Mouse (Mus musculus): Measurements from ENCODE around the gene Idi1. TPM values are rescaled to one million over a fixed set of nuclear protein-coding genes. Genes with fewer than 3 reads are reported as not detected.
A peak's percentile ranks its signal among the peaks of the same experiment; 100 is the strongest.

Gene Idi1
- polyA plus RNA-seq, 1 experiment from 2014 or later: 76.7 TPM

DNA sequence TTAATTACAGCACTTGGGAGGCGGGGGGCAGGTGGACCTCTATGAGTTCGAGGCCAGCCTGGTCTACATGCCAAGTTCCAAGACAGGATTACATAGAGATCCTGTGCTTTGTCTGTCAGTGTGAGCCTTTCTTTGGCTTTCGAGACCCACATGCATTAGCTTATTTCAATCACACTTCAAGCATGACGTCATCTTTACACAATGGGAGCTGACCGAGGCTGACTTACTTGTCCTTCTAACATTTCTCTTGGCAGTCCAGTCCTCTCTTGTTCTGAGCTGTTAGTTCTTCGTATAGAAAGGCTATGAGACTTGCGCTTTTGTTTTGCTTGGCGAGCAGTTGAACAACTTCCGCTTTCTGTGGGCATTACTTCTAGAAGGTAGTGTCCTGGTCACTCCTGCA, 24.4 kb upstream of the Idi1 start:
- TF ChIP-seq CTCF (IDR thresholded peaks at IDR 0.05; ENCODE audit: low read depth) (no peak), EP300 (optimal IDR thresholded peaks at IDR 0.05) (no peak)

DNA sequence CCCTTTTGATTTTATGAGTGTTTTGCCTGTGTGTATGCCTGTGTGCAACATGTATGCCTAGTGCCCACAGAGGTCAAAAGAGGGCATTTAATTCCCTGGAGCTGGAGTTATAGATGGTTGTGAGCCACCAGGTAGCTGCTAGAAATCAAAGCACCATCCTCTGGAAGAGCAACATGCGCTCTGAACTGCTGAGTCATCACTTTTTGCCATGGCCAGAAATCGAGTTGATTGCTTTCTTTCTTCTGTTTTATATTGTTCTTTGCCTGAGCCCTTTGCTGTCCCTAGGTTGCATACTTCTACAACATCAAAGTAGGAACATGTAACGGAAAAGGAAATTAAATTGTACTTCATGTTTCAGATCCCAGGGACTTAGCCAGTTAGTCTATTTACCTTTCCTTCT, 20.3 kb upstream of the Idi1 start:
- H3K9ac ChIP-seq (ENCODE audit: low read length): no peak overlapping the region
- 92% methylated on average over 3 of the region's 3 CpGs for WGBS
- ATAC-seq (ENCODE audit: low FRiP score, low TSS enrichment) (no peak), DNase-seq (ENCODE audit: low spot score) (no peak)
- 0 out of 2 replicates have a peak, but pooled peaks cover 4% of the 10 kb centered on the region for H3K4me1 ChIP-seq (replicated peaks; ENCODE audit: control insufficient read depth, insufficient read depth)
- no peak overlapping the region for H3K4me3 ChIP-seq (ENCODE audit: low read depth, low read length)
- no peak overlapping the region for H3K27ac ChIP-seq (replicated peaks)
- H3K4me2 ChIP-seq (replicated peaks; ENCODE audit: low read depth): no peak overlapping the region
- no peak for TF ChIP-seq CTCF (IDR thresholded peaks at IDR 0.05; ENCODE audit: low read depth)
- no peak for TF ChIP-seq EP300 (optimal IDR thresholded peaks at IDR 0.05)
- no peaks in the 10 kb centered on the region for H3K27me3 ChIP-seq (ENCODE audit: control insufficient read depth, insufficient read depth, low read length)
- H3K36me3 ChIP-seq (ENCODE audit: control insufficient read depth, insufficient read depth, low read length): 0 out of 2 replicates have a peak, but pooled peaks cover 2% of the 10 kb centered on the region
- H3K9me3 ChIP-seq (ENCODE audit: control insufficient read depth, low read length): no peaks in the 10 kb centered on the region

More for the DNA sequence above, 24.4 kb upstream of the Idi1 start:
- ATAC-seq (ENCODE audit: low FRiP score, low TSS enrichment) (no peak), DNase-seq (ENCODE audit: low spot score) (no peak)
- no peak overlapping the region for H3K9ac ChIP-seq (ENCODE audit: low read length)
- no peak overlapping the region for H3K27ac ChIP-seq (replicated peaks)
- H3K4me3 ChIP-seq (ENCODE audit: low read depth, low read length): no peak overlapping the region
- WGBS: 89% methylated on average over 9 of the region's 9 CpGs
- H3K9me3 ChIP-seq (ENCODE audit: control insufficient read depth, low read length): no peaks in the 10 kb centered on the region
- H3K27me3 ChIP-seq (ENCODE audit: control insufficient read depth, insufficient read depth, low read length): no peaks in the 10 kb centered on the region
- H3K4me2 ChIP-seq (replicated peaks; ENCODE audit: low read depth): no peak overlapping the region
- H3K36me3 ChIP-seq (ENCODE audit: control insufficient read depth, insufficient read depth, low read length): 0 out of 2 replicates have a peak, but pooled peaks cover 2% of the 10 kb centered on the region
- H3K4me1 ChIP-seq (replicated peaks; ENCODE audit: control insufficient read depth, insufficient read depth): no peaks in the 10 kb centered on the region

DNA sequence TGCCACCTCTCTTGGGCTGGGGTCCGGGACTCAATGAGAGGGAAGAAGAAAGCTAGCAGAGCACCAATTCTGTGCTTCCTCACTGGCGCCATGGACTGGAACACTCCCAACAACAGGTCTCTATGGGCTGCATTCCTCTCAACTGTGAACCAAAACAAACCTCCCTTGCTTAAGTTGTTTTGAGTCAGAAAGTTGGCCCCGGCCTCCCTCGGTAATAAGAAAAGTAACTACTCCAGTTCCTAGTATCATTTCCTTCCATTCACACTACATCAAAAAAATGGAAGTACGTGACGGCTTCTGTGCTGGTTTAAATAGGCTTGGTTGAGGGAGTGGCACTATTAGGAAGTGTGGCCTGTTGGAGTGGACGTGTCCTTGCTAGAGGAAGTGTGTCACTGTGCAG, 18.7 kb upstream of the Idi1 start:
- WGBS: 69% methylated on average over 7 of the region's 7 CpGs
- H3K4me3 ChIP-seq (ENCODE audit: low read depth, low read length): no peak overlapping the region
- H3K4me1 ChIP-seq (replicated peaks; ENCODE audit: control insufficient read depth, insufficient read depth): 0 out of 2 replicates have a peak, but pooled peaks cover 4% of the 10 kb centered on the region
- no peak overlapping the region for H3K4me2 ChIP-seq (replicated peaks; ENCODE audit: low read depth)
- TF ChIP-seq CTCF (IDR thresholded peaks at IDR 0.05; ENCODE audit: low read depth): no peak
- TF ChIP-seq EP300 (optimal IDR thresholded peaks at IDR 0.05): no peak
- DNase-seq (ENCODE audit: low spot score): no peak
- no peak overlapping the region for H3K27ac ChIP-seq (replicated peaks)
- 0 out of 2 replicates have a peak, but pooled peaks cover 2% of the 10 kb centered on the region for H3K36me3 ChIP-seq (ENCODE audit: control insufficient read depth, insufficient read depth, low read length)
- ATAC-seq (ENCODE audit: low FRiP score, low TSS enrichment): no peak
- no peaks in the 10 kb centered on the region for H3K9me3 ChIP-seq (ENCODE audit: control insufficient read depth, low read length)
- no peak overlapping the region for H3K9ac ChIP-seq (ENCODE audit: low read length)
- H3K27me3 ChIP-seq (ENCODE audit: control insufficient read depth, insufficient read depth, low read length): no peaks in the 10 kb centered on the region

DNA sequence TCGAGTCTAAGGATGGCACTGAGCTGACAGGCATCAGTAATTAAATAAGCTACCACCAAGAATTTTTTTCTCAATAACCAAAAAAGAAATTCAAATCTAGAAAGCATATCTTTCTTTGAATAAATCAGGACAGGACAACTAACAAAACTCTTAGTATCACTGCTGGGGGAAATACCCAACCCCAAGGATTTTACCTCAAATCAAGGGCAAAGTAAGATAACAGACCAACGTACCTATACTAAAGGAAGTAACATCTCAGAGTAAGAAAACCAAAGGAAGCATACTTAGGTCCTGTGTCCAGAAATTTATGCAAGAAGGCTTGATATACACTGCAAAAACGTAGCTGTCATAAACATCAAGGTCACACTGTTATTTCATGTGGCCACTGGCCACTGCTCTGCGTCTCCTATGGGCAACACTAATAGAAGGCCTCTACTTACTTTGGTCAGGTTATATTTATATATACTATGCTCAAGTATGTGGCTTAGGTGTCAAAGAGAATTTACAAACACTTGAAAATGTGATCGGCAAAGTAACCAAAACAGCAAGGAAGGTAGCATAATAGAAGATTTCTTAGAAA, 15.6 kb upstream of the Idi1 start:
- TF ChIP-seq EP300 (optimal IDR thresholded peaks at IDR 0.05): no peak
- no peak for TF ChIP-seq CTCF (IDR thresholded peaks at IDR 0.05; ENCODE audit: low read depth)
- Histone ChIP-seq H3K4me3 (ENCODE audit: low read depth, low read length) (peak overlapping the region; percentile 66), H3K4me2 (replicated peaks; ENCODE audit: low read depth) (peak overlapping the region; percentile 82), H3K9me3 (ENCODE audit: control insufficient read depth, low read length) (no peaks in the 10 kb centered on the region), H3K4me1 (replicated peaks; ENCODE audit: control insufficient read depth, insufficient read depth) (0 out of 2 replicates have a peak, but pooled peaks cover 4% of the 10 kb centered on the region), H3K27me3 (ENCODE audit: control insufficient read depth, insufficient read depth, low read length) (no peaks in the 10 kb centered on the region), H3K27ac (replicated peaks) (peak overlapping the region; percentile 96), H3K36me3 (ENCODE audit: control insufficient read depth, insufficient read depth, low read length) (0 out of 2 replicates have a peak, but pooled peaks cover under 1% of the 10 kb centered on the region), H3K9ac (ENCODE audit: low read length) (peak overlapping the region; percentile 79)
- WGBS: 49% methylated on average over 5 of the region's 5 CpGs
- DNase-seq (ENCODE audit: low spot score) (no peak), ATAC-seq (ENCODE audit: low FRiP score, low TSS enrichment) (no peak)

DNA sequence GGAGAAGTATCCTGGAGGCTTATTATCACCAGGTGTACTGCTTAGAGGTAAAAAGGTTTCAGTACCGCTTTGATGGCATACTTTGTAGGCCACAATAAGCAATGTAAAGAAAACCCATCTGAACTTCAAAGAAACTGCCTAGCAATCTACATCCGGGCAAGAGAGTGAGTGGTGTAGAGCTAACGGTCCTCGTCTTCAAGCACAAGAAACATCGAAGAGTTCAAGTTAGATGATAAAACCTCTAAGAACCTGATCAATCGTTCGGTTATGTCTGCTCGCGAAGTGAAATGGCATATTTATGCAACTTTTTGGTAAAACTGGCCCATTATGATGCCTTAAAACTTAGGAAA, 15.2 kb upstream of the Idi1 start:
- no peaks in the 10 kb centered on the region for H3K27me3 ChIP-seq (ENCODE audit: control insufficient read depth, insufficient read depth, low read length)
- H3K36me3 ChIP-seq (ENCODE audit: control insufficient read depth, insufficient read depth, low read length): no peaks in the 10 kb centered on the region
- peak overlapping the region; percentile 96 for H3K27ac ChIP-seq (replicated peaks)
- no peaks in the 10 kb centered on the region for H3K9me3 ChIP-seq (ENCODE audit: control insufficient read depth, low read length)
- H3K9ac ChIP-seq (ENCODE audit: low read length): peak overlapping the region; percentile 79
- H3K4me3 ChIP-seq (ENCODE audit: low read depth, low read length): peak overlapping the region; percentile 66
- 0 out of 2 replicates have a peak, but pooled peaks cover 4% of the 10 kb centered on the region for H3K4me1 ChIP-seq (replicated peaks; ENCODE audit: control insufficient read depth, insufficient read depth)
- ATAC-seq (ENCODE audit: low FRiP score, low TSS enrichment): no peak
- DNase-seq (ENCODE audit: low spot score): no peak
- 2% methylated on average over 9 of the region's 9 CpGs for WGBS
- TF ChIP-seq CTCF (IDR thresholded peaks at IDR 0.05; ENCODE audit: low read depth) (no peak), EP300 (optimal IDR thresholded peaks at IDR 0.05) (no peak)
- H3K4me2 ChIP-seq (replicated peaks; ENCODE audit: low read depth): peak overlapping the region; percentile 82

DNA sequence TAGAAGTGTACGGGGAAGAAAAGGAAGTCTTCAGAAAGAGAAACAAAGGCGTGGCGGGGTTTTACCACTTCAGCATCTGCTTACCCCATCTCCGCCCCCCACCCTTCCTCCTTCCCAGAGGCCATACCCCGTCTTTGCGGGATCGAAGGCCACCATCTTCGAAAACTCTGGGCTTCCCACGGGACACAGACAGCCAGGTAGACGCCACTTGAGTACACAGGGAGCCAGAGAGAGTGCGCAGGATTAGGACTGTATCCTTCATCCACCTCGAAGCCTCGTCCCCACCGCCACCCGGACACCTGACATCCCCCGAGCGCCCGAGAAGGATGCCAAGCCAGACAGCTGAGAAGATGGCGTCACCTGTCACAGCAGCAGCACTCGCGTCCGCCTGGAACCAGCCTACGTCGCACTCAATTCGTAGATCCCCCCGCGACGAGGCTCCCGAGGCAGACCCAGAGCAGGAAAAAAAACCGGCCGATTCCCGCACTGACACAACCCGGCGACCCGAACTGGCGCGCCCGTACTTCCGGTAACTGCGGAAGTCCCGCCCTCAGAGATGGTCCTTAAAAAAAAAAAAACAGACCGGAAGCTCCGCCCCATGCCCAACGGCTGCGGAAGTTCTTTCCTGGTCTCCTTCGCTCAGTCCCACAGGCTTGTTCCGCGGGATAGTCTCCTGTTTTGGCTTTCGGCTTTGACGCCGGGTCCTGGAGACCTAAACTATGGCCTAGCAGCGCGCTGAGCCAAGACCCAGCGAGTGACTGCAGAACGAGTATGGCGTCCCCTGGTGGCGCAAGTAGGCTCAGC, 14.6 kb upstream of the Idi1 start:
- Histone ChIP-seq H3K9ac (ENCODE audit: low read length) (peak overlapping the region; percentile 79), H3K4me2 (replicated peaks; ENCODE audit: low read depth) (peak overlapping the region; percentile 82), H3K4me3 (ENCODE audit: low read depth, low read length) (peak overlapping the region; percentile 66), H3K36me3 (ENCODE audit: control insufficient read depth, insufficient read depth, low read length) (no peaks in the 10 kb centered on the region), H3K9me3 (ENCODE audit: control insufficient read depth, low read length) (no peaks in the 10 kb centered on the region), H3K4me1 (replicated peaks; ENCODE audit: control insufficient read depth, insufficient read depth) (0 out of 2 replicates have a peak, but pooled peaks cover 4% of the 10 kb centered on the region), H3K27ac (replicated peaks) (peak overlapping the region; percentile 96), H3K27me3 (ENCODE audit: control insufficient read depth, insufficient read depth, low read length) (no peaks in the 10 kb centered on the region)
- under 1% methylated on average over 57 of the region's 57 CpGs for WGBS
- peak; percentile 93 for ATAC-seq (ENCODE audit: low FRiP score, low TSS enrichment)
- peak; percentile 88 for DNase-seq (ENCODE audit: low spot score)
- TF ChIP-seq CTCF (IDR thresholded peaks at IDR 0.05; ENCODE audit: low read depth): peak; percentile 99
- TF ChIP-seq EP300 (optimal IDR thresholded peaks at IDR 0.05): peak; percentile 62

Measured in stomach, postnatal 0 days (tissue).